In genomic region chr6:28704612-28705011, GRCm38 (mm10) we compare ENCODE assay signal across 11 mouse cellular contexts.
A peak's percentile ranks its signal among the peaks of the same experiment; 100 is the strongest.
DNase-seq lines count a peak whose midpoint lies in the region; ATAC-seq and TF ChIP-seq lines count a peak whose summit lies in the region.
"Had no signal": no experiment of that assay in that cellular context is flagged by ENCODE, and none has a peak within 500 bp of the region (broad histone marks: within the 10 kb centered on the region; RNA-seq: fewer than 3 reads in every experiment).

No protein-coding gene starts in this region.

- WGBS in heart, embryonic 15.5 days, result 25% methylated on average over 6 of the region's 6 CpGs
- 36% methylated on average over 6 of the region's 6 CpGs for WGBS in heart, embryonic 10.5 days
- 48% methylated on average over 6 of the region's 6 CpGs for WGBS in midbrain, postnatal 0 days
- 77% methylated on average over 6 of the region's 6 CpGs for WGBS in midbrain, embryonic 10.5 days

- no peak overlapping the region for H3K9ac ChIP-seq in heart, embryonic 15.5 days
- no peak overlapping the region for H3K9ac ChIP-seq in midbrain, postnatal 0 days (replicated peaks; ENCODE audit: low read length, poor library complexity, severe bottlenecking)
- H3K9ac ChIP-seq: forebrain, embryonic 12.5 days had no signal

- no peak for TF ChIP-seq CTCF in midbrain, postnatal 0 days (IDR thresholded peaks at IDR 0.05)

- ATAC-seq in heart, embryonic 15.5 days (replicated peaks; ENCODE audit: insufficient number of reproducible peaks, insufficient read depth, low FRiP score, low read depth), result no peak
- ATAC-seq in midbrain, postnatal 0 days (ENCODE audit: low FRiP score), result 0 out of 2 replicates have a peak, but pooled peaks have one; percentile 10
- peak; percentile 46 for ATAC-seq in granulocyte monocyte progenitor cell, adult 5-6 weeks (replicated peaks; ENCODE audit: poor library complexity, severe bottlenecking)

- no peak overlapping the region for H3ac ChIP-seq in myocyte (ENCODE audit: control insufficient read depth, insufficient read length)

- H3K36me3 ChIP-seq in heart, embryonic 15.5 days, result 0 out of 2 replicates have a peak, but pooled peaks cover 5% of the 10 kb centered on the region
- H3K36me3 ChIP-seq in heart, embryonic 10.5 days, result peaks cover 9% of the 10 kb centered on the region; the same call in 1 of the 2 replicates
- no peaks in the 10 kb centered on the region for H3K36me3 ChIP-seq in midbrain, postnatal 0 days (ENCODE audit: insufficient read depth, low read length)
- peaks cover 22% of the 10 kb centered on the region for H3K36me3 ChIP-seq in midbrain, embryonic 10.5 days
- H3K36me3 ChIP-seq in myocyte (ENCODE audit: control insufficient read depth, insufficient read depth), result peaks cover 18% of the 10 kb centered on the region
- H3K36me3 ChIP-seq: forebrain, embryonic 12.5 days had no signal

- H3K4me3 ChIP-seq in heart, embryonic 15.5 days, result no peak overlapping the region
- H3K4me3 ChIP-seq in heart, embryonic 10.5 days, result no peak overlapping the region
- no peak overlapping the region for H3K4me3 ChIP-seq in midbrain, postnatal 0 days (ENCODE audit: low read depth, low read length)
- no peak overlapping the region for H3K4me3 ChIP-seq in midbrain, embryonic 10.5 days
- peak overlapping the region; percentile 1 for H3K4me3 ChIP-seq in myocyte
- H3K4me3 ChIP-seq: forebrain, embryonic 12.5 days had no signal

- H3K79me2 ChIP-seq in myocyte (ENCODE audit: control insufficient read depth, insufficient read depth), result peaks cover 3% of the 10 kb centered on the region

- DNase-seq in heart, embryonic 10.5 days (ENCODE audit: low spot score), result no peak
- DNase-seq in midbrain, postnatal 0 days (ENCODE audit: low spot score), result no peak
- DNase-seq in midbrain, embryonic 10.5 days (ENCODE audit: low spot score), result no peak
- no peak for DNase-seq in left cerebral cortex, adult 11 months (ENCODE audit: low spot score)
- no peak for DNase-seq in urinary bladder, adult 2 months (ENCODE audit: low spot score)
- DNase-seq: adrenal gland, postnatal 25 days; kidney, postnatal 4 days had no signal

- no peak overlapping the region for H3K4me2 ChIP-seq in heart, embryonic 15.5 days
- H3K4me2 ChIP-seq in midbrain, postnatal 0 days (ENCODE audit: low read depth, low read length, poor library complexity, severe bottlenecking), result no peak overlapping the region
- peak overlapping the region; percentile 68 for H3K4me2 ChIP-seq in myocyte (ENCODE audit: low read depth)
- H3K4me2 ChIP-seq: forebrain, embryonic 12.5 days had no signal

- peak overlapping the region; percentile 13; the same call in 1 of the 2 replicates for H3K27ac ChIP-seq in heart, embryonic 15.5 days
- H3K27ac ChIP-seq in heart, embryonic 10.5 days, result no peak overlapping the region; the same call in 1 of the 2 replicates
- no peak overlapping the region for H3K27ac ChIP-seq in midbrain, postnatal 0 days (ENCODE audit: low read depth, low read length)
- no peak overlapping the region for H3K27ac ChIP-seq in midbrain, embryonic 10.5 days (replicated peaks)
- H3K27ac ChIP-seq: forebrain, embryonic 12.5 days had no signal

- no peaks in the 10 kb centered on the region for H3K27me3 ChIP-seq in heart, embryonic 15.5 days
- H3K27me3 ChIP-seq in heart, embryonic 10.5 days (ENCODE audit: insufficient read depth, poor library complexity, severe bottlenecking), result no peaks in the 10 kb centered on the region
- H3K27me3 ChIP-seq in midbrain, postnatal 0 days (ENCODE audit: insufficient read depth, low read length), result no peaks in the 10 kb centered on the region
- no peaks in the 10 kb centered on the region for H3K27me3 ChIP-seq in midbrain, embryonic 10.5 days (ENCODE audit: low read depth, poor library complexity, severe bottlenecking)
- H3K27me3 ChIP-seq in myocyte (ENCODE audit: control insufficient read depth, insufficient read depth, insufficient read length), result no peaks in the 10 kb centered on the region
- H3K27me3 ChIP-seq: forebrain, embryonic 12.5 days had no signal

- TF ChIP-seq POLR2A in myocyte (IDR thresholded peaks at IDR 0.05; ENCODE audit: insufficient read length, low read depth), result no peak

- H3K4me1 ChIP-seq in heart, embryonic 15.5 days (replicated peaks), result peaks cover 33% of the 10 kb centered on the region
- H3K4me1 ChIP-seq in heart, embryonic 10.5 days, result peaks cover 32% of the 10 kb centered on the region
- H3K4me1 ChIP-seq in midbrain, postnatal 0 days (ENCODE audit: insufficient read depth, low read length), result peaks cover 7% of the 10 kb centered on the region
- peaks cover 11% of the 10 kb centered on the region for H3K4me1 ChIP-seq in midbrain, embryonic 10.5 days

- H3K9me3 ChIP-seq in heart, embryonic 15.5 days (replicated peaks), result no peaks in the 10 kb centered on the region
- no peaks in the 10 kb centered on the region for H3K9me3 ChIP-seq in heart, embryonic 10.5 days
- no peaks in the 10 kb centered on the region for H3K9me3 ChIP-seq in midbrain, postnatal 0 days (ENCODE audit: low read length)
- H3K9me3 ChIP-seq in midbrain, embryonic 10.5 days (replicated peaks), result no peaks in the 10 kb centered on the region
- H3K9me3 ChIP-seq: forebrain, embryonic 12.5 days had no signal

TF ChIP-seq in myocyte, 11 proteins besides CTCF, POLR2A, EP300 and RAD21:
- TF ChIP-seq CEBPB (IDR thresholded peaks at IDR 0.05; ENCODE audit: insufficient read depth, poor library complexity, severe bottlenecking), result peak; percentile 98
- no peak for TF ChIP-seq MYOD1 (IDR thresholded peaks at IDR 0.05; ENCODE audit: control insufficient read depth in 1 of 3, insufficient read length in 2 of 3, low read depth in 2 of 3)
- TF ChIP-seq USF1 (IDR thresholded peaks at IDR 0.05; ENCODE audit: low read depth), result no peak
- TF ChIP-seq TCF12 (IDR thresholded peaks at IDR 0.05; ENCODE audit: insufficient read depth, poor library complexity, severe bottlenecking), result no peak
- TF ChIP-seq SRF (IDR thresholded peaks at IDR 0.05; ENCODE audit: control insufficient read depth, insufficient read length, low read depth), result no peak
- no peak for TF ChIP-seq REST (IDR thresholded peaks at IDR 0.05; ENCODE audit: insufficient read depth, insufficient read length)
- no peak for TF ChIP-seq TCF3 (IDR thresholded peaks at IDR 0.05; ENCODE audit: insufficient read length, low read depth)
- TF ChIP-seq E2F4 (IDR thresholded peaks at IDR 0.05; ENCODE audit: insufficient read depth), result no peak
- no peak for TF ChIP-seq POLR2AphosphoS2 (IDR thresholded peaks at IDR 0.05; ENCODE audit: insufficient read length, low read depth)
- peak; percentile 90 for TF ChIP-seq MAX (IDR thresholded peaks at IDR 0.05; ENCODE audit: low read depth)
- no peak for TF ChIP-seq MYOG (IDR thresholded peaks at IDR 0.05; ENCODE audit: control insufficient read depth in 1 of 3, insufficient read depth in 1 of 3, insufficient read length in 2 of 3, low read depth in 2 of 3)
